Mouse (Mus musculus) frontal cortex, postnatal 10 days (tissue): ENCODE measurements at regions not wholly inside any gene's neighbourhood (a gene's known extent, or its start where the extent isn't known, plus 50 kb on each side); places are given as distances from the start of the nearest gene placed in this dataset.

Experiments
- DNase-seq, 2 experiments: peaks; one replicate each; pipeline ENCODE4 v3.0.0; 2022; ENCODE audit warnings: low spot score in 2 of 2, mixed read lengths in 1 of 2

GRCm38 (mm10) chr13:43913476-43913875 is 128.9 kb downstream of the Cd83 start:
- no peak for DNase-seq

GRCm38 (mm10) chr13:43919781-43920420 is 135.3 kb downstream of the Cd83 start:
- no peak for DNase-seq

GRCm38 (mm10) chr13:43930081-43930981 is 145.8 kb downstream of the Cd83 start:
- DNase-seq = no peak

GRCm38 (mm10) chr13:43932946-43933345 is 148.4 kb downstream of the Cd83 start:
- DNase-seq = no peak

GRCm38 (mm10) chr13:43935284-43935683 is 150.7 kb downstream of the Cd83 start:
- no peak for DNase-seq

GRCm38 (mm10) chr13:43936504-43936903 is 151.9 kb downstream of the Cd83 start:
- no peak for DNase-seq

GRCm38 (mm10) chr13:43938611-43939010 is 154.0 kb downstream of the Cd83 start:
- no peak for DNase-seq

- DNase-seq = no peak
Observed at GRCm38 (mm10) chr13:43939375-43939774, 154.8 kb downstream of the Cd83 start.

GRCm38 (mm10) chr13:43941731-43942130 is 157.2 kb downstream of the Cd83 start:
- DNase-seq = no peak

GRCm38 (mm10) chr13:43948606-43949005 is 164.0 kb downstream of the Cd83 start:
- DNase-seq = no peak

- no peak for DNase-seq
Observed at GRCm38 (mm10) chr13:43949740-43950643, 165.4 kb downstream of the Cd83 start.

- DNase-seq = no peak
Observed at GRCm38 (mm10) chr13:43952491-43952890, 167.9 kb downstream of the Cd83 start.

- DNase-seq = no peak
Observed at GRCm38 (mm10) chr13:43952972-43953592, 168.5 kb downstream of the Cd83 start.

GRCm38 (mm10) chr13:43954714-43955393 is 170.3 kb downstream of the Cd83 start:
- DNase-seq = no peak

- DNase-seq = no peak
Observed at GRCm38 (mm10) chr13:43957046-43957445, 172.5 kb downstream of the Cd83 start.

GRCm38 (mm10) chr13:43959121-43959572 is 174.6 kb downstream of the Cd83 start:
- no peak for DNase-seq

- no peak for DNase-seq
Observed at GRCm38 (mm10) chr13:43961047-43961690, 176.6 kb downstream of the Cd83 start.

GRCm38 (mm10) chr13:43961987-43962386 is 177.4 kb downstream of the Cd83 start:
- no peak for DNase-seq

GRCm38 (mm10) chr13:43963321-43963720 is 178.7 kb downstream of the Cd83 start:
- DNase-seq = no peak

- DNase-seq = no peak
Observed at GRCm38 (mm10) chr13:43965256-43965905, 180.8 kb downstream of the Cd83 start.
